Mouse (Mus musculus) adrenal gland, postnatal 36 days (tissue): ENCODE measurements at regions not wholly inside any gene's neighbourhood (a gene's known extent, or its start where the extent isn't known, plus 50 kb on each side); places are given as distances from the start of the nearest gene placed in this dataset.
A peak's percentile ranks its signal among the peaks of the same experiment; 100 is the strongest.

Experiments used
- DNase-seq, 2 experiments: peaks; one replicate each; pipeline ENCODE4 v3.0.0; 2021; ENCODE audit warnings: mixed read lengths in 1 of 2

- DNase-seq = no peak
Observed at GRCm38 (mm10) chr6:41121641-41122040, 86.3 kb upstream of the 2210010C04Rik start.

DNA sequence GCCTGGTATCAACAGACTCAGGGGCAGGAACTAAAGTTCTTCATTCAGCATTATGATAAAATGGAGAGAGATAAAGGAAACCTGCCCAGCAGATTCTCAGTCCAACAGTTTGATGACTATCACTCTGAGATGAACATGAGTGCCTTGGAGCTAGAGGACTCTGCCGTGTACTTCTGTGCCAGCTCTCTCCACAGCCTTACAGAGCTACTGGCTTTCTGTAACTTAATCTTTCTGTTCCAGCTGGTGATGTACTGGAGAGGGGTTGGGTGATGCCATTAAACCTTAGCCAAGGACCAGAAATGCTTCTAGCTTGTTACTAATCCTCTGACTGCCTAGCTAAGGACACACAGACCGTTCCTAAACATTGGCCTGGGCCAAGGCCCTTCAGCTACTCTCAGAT lies 83.9 kb upstream of the 2210010C04Rik start:
- DNase-seq = no peak

GRCm38 (mm10) chr6:41118201-41118976 lies 83.1 kb upstream of the 2210010C04Rik start:
- DNase-seq = peak; percentile 67 to 69

DNA sequence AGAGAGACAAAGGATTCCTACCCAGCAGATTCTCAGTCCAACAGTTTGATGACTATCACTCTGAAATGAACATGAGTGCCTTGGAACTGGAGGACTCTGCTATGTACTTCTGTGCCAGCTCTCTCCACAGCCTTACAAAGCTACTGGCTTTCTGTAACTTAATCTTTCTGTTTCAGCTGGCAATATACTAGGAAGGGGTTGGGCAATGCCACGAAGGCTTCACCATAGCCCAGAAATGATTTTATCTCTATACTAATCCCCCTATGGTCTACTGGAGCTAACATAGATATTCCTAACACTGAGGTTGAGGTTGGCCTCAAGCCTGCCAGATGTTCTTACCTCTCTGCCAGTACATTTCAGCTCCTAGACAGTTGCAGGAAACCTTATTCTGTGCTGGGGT lies 78.6 kb upstream of the 2210010C04Rik start:
- no peak for DNase-seq

DNA sequence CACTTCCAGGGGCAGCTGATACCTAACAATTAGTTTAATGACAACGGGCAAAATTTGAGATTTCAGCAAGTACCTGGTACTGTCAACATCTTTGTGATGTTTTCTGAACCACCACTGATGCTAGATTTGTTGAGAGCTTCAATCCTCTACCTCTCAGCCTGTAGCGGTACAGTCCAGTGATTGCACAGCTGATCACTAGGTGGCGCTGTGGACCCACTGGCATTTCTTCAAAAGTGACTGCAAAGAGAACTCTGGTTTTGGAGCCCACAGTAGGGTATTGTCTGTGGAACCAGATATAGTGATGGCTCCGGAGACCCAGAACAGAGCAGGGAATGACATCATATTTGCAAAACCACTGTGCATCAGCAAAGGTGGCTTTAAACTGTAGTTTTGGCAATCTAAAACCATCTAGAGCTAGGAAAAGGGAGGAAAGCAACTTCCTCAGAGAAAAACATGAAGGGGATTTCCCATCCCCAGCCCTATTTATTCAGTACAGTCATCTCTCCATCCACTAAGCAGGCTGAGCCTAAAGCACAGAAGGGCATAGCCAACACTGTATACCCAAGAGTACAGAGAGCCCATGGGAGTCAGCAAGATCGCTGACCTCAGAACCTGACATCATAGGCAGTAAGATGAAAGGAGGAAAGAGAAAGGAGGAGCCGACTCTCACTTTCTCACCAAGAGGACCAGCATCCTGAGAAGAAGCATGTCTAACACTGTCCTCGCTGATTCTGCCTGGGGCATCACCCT lies 77.7 kb upstream of the 2210010C04Rik start:
- DNase-seq = peak; percentile 57 to 59

- no peak for DNase-seq
Observed at GRCm38 (mm10) chr6:41111829-41112228, 76.5 kb upstream of the 2210010C04Rik start.

- no peak for DNase-seq
Observed at GRCm38 (mm10) chr6:41108897-41109296, 73.6 kb upstream of the 2210010C04Rik start.

- DNase-seq = no peak
Observed at GRCm38 (mm10) chr6:41103689-41104400, 68.5 kb upstream of the 2210010C04Rik start.

GRCm38 (mm10) chr6:41101997-41102396 lies 66.7 kb upstream of the 2210010C04Rik start:
- no peak for DNase-seq

GRCm38 (mm10) chr6:41100258-41100657 lies 64.9 kb upstream of the 2210010C04Rik start:
- no peak for DNase-seq

DNA sequence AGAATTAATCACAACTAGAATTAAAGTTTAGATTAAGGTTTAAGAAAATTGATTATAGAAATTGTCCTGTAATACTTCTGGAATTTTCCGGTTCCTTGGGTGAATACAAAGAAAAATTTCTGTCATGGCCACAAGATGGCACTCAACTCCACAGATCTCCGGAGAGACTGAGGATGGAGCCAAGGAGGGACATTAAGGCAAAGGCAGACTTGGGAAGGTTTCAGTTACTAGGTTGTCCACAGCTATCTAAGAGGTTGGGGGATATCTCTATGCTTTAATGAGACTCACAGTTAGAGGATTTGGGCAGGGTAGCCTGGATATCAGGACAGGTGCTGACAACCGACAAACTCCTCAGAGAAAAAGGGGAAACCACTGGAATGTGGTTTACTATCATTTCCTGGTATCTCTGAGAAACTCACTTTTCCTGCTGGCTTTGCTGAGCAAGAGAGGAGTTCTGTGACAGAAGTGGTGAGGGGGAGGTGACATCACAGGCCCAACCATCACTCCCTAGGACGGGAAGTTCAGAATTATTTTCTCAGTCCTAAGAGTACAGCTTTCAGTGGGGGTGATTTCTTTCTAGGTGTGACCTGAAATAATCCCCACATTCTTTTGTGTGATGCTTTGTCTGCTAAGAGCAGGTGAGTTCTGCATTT lies 56.0 kb upstream of the 2210010C04Rik start:
- DNase-seq = no peak
